Mouse (Mus musculus) adrenal gland, adult 18-20 months (tissue): ENCODE results near the gene Mgme1. TPM values are rescaled to one million over a fixed set of nuclear protein-coding genes. Genes with fewer than 3 reads are reported as not detected.
A peak's percentile ranks its signal among the peaks of the same experiment; 100 is the strongest.

Source experiments
- DNase-seq, 2 experiments: peaks; one replicate each; pipeline ENCODE4 v3.0.0; 2021 to 2022; ENCODE audit warnings: low spot score in 2 of 2
- total RNA-seq, 2 experiments: library from RNA; stranded (reverse); gene quantifications; 1 replicate in 1 of 2; 2 replicates in 1 of 2; pipeline ENCODE4 v1.2.3; 2021

Gene Mgme1
- total RNA-seq, 2 experiments from 2014 or later: 23.2 to 23.7 TPM

DNA sequence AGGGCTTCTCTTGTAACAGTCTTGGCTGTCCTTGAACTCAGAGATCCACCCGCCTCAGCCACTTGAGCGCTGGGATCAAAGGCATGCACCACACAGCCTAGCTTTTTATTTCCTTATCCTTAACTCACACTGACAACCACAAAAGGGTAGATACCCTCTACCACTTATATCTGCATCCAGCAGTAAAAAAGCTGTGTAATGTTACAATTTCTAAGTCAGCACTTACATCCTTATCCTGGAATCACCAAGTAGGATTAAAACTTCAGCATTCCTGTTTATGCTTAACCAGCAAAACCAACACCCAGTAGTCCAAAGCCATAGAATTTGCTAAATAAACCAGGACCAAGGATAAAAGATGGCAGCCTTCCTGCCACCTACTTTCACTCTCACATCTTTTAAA lies 7.6 kb upstream of the Mgme1 start:
- DNase-seq: no peak

DNA sequence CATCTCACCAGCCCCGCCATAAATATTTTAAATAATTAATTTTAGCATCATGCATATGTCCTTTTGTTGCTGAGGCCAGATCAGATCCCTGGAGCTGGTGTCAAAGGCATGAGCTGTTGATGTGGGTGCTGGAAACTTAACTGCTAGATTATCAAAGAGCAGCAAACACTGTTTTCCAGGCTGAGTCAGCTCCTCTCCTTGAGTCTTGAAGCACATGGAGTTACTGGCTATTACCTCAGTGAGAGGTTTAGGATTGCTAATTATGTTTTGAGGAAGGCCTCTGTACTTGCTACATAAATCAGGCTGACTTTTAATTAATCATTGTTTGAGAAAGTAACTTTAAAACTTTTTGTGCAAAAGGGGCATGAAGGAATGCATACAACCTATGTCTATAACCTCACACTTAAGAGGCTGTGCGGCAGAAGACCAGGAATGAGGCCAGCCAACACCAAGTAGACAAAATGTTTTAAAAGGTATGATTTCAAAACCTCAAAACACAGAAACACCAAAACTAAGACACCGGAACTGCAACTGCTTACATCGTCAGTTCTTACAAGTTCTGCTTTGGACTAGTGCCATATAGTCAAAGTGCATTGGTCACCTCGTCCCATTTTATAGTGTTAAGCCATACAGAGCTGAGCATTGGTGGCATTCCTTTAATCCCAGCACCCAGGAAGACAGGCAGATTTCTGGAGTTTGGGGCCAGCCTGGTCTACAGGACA lies 5.9 kb upstream of the Mgme1 start:
- no peak for DNase-seq

DNA sequence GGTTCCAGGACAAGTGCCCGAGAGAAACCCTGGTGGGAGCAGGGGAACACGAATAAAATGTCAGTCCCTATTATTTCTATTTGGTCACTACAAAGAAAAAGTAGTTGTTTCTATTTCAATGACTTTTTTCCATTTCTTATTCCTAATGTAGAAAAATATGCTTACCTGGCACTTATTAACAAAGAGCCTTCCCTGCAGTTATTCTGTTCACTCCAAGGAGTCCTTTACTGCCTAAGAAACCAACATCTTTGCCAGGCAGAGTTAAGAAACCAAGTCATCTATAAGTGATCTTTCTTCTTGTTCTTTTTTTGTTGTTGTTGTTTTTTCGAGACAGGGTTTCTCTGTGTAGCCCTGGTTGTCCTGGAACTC lies 5.4 kb upstream of the Mgme1 start:
- DNase-seq: no peak

DNA sequence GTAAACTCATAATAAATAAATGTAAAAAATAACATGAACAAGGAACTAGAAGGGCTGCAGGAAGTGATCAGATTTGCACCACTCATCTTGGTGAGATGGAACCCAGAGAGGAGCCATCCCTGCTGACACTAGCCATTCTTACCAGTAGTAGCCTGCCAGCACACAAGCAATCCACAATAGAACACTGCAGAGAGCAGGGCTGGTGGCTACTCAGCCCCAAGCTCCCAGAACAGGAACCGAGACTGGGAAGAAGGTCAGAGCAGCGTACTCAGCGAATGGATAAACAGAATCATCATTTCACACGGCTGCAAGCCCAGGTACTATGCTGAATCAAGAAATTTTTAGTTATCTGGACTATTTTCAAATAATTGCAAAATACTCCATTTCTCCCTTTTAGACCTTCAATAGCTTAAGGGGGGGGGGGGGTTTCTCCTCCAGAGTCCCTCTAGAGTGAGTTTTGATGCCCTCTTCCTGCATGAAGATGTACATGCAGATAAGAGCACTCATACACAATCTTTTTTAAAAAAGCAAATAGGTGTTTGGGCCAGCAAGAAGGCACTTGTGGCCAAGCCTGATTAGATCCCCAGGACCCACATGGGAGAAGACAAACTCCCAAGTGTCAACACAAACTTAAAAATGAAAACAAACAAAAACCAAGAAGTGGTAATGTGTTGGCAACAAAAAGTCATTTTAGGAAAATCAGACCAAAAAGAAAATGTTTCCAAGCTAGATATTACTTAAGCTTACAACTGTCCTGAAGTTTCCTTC lies 4.4 kb upstream of the Mgme1 start:
- no peak for DNase-seq

DNA sequence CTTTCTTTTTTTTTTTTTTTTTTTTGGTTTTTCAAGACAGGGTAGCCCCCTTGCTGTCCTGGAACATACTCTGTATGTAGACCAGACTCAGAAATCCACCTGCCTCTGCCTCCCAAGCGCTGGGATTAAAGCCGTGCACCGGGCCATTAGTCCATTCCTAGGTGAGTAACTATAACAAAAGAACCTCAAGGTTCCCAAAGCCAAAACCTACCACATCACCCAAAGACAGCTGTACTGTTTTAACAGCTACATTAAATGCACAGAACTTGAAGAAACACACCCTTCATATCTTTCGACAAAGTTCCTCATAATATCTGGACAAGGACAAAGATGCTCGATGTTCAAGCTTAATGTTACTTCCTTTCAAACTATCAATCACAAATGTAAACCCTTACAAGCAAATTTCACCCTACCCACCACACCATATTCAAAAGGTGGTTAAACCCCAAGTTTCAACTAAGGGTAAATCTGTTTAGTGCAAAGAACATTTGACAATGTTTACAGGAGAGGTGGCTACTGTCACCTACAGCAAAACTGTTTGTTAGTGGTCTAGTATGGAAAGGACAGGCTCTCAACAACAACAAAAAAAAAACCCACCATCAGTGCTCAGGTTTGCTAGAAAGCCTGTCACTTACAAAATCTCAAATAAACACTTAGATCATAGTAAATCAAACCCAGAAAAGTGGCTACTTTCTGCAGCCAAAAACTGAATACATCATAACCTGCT lies 3.3 kb upstream of the Mgme1 start:
- no peak for DNase-seq

DNA sequence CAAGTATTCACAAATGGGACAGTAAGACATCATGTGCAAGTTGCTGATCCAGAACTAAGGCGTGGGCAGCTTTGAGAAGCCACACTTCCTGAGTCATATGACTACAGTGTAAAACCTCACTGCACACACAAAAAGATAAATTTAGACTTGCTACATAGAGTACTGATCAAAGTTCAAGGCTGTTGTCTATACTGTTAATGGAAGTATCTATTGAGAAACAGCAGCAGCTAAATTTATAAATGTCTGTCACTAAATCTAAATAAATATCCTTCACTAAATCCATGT lies 2.8 kb upstream of the Mgme1 start:
- DNase-seq: no peak

DNA sequence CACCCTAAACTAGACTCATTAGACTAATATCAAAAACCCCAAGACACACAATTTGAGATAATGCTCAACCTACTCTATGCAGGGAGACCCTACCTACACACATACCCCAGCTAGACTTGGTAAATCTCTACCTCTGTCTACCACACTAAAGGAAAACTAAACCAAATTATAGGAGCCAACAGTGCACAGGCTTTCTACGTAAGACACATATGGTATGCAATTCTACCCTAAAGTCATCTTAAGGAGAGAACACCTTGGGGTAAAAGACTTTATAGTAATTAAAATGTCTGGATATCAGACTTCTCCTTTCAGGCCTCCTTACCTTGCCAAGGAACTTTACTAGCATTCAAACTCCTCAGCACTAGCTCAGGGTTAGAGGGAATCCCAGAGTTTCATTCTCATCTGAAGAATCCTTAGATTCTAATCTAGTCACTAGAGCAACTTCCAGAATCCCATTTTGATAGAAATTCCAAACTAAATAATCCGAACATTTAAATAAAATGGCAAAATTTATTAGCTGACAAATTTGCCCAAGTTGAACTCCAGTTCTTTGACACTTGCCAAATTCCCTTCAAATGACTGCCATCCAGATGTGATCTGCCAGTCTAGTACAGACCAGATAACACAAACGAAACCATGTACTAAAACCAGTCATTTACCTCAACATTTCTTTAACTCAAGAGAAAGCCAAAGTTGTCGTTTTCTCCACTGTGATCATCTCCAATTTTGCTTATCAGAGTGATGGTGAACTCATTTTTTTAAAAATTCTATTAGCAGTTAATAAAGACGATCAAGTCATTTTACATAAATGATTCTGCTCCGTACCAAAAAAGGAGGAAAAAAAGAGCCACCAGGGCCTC lies 1.8 kb upstream of the Mgme1 start:
- DNase-seq: no peak

DNA sequence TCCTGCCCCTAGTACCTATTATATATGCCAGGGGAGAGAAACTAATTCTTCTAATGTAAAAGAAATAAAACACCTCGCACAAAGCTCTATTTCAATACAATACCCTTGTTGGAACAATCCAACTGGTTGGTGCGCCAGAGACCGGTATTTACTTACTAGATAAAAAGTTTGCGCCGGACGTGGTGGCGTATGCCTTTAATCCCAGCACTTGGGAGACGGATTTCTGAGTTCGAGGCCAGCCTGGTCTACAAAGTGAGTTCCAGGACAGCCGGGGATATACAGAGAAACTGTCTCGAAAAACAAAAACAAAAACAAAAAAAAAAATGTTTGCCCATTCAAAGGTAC lies 1.2 kb upstream of the Mgme1 start:
- no peak for DNase-seq

DNA sequence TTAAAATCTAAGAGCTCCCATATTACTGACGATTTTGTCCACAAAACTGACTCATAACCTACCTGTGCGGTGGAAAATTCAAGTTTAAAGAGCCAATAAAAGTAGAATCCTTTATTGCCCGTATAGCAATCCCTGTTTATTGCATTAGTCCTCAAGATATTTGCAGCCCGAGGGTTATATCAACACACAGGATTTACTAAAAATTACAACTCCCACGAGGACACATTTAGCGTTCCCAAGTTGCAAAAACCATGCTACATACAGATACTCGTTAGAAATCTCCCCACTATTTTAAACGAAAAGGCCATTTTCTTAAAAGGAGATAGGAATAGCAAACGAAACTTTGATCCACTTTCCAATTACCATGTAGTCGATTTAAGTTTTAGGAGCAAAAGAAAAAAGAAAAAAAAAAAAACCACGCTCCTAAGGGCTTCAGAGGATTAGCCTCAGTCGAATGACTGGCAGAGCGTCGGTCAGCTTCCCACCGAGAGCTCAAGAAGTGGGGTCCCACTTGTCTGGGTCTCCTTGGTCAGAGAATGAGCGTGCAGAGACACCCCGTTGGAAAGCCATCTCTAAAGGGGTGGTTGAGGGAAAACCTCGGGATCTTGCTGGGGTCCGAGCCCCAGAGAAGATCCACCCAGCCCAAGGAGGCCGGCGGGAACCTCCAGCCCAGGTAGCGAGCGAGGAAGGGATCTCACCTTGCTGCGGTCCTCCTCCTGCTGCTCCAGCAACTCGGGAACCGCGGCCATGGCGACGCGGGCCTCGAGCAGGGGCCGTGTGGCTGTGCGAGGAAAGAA lies 586 bp upstream of the Mgme1 start:
- DNase-seq: no peak

DNA sequence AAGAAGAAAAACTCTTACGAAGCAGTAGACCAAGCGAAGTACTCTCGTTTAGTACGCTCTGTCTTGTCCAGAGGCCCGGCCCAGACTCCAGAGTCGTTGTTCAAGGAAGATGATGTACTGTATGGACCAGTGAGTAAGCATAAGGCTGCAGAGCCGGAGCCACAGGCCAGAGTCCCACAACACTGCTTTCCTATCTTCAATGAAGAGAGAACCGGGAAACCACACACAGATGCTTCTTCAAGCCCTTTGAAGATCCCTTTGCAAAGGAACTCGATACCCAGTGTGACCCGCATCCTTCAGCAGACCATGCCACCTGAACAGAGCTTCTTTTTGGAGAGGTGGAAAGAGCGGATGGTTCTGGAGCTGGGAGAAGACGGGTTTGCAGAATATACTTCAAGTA lies 1.6 kb downstream of the Mgme1 start:
- no peak for DNase-seq

DNA sequence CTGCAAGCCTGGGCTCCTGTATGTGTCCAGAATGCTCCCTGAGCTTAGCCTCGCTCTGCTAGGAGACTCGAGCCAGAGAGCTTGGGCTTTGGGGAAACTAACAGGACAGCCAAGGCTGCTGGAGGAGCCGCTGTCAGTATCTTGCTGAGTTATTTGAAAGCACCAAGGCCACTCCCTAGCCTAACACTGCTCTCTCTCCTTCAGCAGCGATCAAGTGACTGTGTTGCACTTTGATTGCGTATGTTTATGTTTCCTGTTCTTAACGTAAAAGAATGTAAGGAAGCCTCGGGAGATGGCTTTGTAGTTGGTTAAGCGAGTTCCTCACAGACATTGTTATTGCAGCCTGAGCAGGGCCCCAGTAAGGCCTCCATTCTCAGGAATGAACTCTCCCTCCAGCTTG lies 4.3 kb downstream of the Mgme1 start:
- DNase-seq: no peak

DNA sequence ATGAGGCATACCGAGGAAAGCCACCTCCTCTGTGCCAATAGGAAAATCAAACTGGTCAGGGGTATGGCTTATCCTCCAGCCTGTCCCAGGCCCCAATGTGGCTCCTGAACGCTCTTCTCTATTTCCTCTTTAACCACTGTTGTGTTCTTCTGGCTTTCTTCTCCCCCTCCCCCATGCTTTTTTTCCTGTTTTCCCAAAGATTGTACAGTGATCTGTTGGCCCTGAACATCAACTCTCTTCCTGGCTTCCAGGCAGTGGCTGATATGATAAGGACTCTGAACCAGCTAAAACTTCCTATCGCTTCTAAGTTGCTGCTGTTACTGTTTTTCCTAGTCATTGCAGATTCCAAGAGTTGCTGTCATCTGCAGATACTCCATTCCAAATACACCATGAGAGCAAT lies 6.4 kb downstream of the Mgme1 start:
- DNase-seq: no peak

DNA sequence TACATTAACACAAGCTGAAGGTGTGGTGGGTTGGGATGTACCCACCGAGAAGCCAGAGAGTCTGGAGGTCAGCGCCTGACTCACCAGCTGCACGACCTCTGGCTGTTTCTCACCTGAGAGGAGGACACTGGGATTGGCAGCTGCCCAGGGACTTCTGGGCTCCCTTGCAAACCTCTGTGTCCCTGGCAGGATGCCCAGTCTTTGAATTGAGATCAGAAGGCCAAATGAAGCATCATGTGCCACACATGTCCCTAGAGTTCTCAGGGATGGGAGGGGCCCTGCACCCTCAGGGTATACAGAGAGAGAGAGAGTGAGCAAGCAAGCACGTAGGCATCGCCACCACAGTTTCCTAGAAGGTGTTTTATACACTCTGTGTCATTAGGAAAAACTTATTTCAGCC lies 9.3 kb downstream of the Mgme1 start:
- DNase-seq: peak; percentile 76 to 84

DNA sequence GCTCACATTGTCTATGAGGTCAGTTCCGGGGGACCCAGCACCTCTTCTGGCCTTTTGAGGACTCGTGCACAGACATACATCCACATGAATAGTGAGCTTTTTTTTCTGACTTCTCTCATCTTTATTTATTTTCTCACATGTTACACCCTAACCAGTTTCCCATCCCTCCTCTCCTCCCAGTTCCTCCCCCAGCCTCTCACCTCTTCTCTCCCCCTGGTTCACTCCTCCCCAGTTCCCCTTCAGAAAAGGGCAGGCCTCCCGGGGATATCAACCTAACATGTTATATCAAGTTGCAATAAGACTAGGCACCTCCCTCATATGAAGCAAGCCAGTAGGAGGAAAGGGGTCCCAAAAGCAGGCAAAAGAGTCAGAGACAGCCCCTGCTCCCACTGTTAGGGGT lies 10.1 kb downstream of the Mgme1 start:
- DNase-seq: no peak

DNA sequence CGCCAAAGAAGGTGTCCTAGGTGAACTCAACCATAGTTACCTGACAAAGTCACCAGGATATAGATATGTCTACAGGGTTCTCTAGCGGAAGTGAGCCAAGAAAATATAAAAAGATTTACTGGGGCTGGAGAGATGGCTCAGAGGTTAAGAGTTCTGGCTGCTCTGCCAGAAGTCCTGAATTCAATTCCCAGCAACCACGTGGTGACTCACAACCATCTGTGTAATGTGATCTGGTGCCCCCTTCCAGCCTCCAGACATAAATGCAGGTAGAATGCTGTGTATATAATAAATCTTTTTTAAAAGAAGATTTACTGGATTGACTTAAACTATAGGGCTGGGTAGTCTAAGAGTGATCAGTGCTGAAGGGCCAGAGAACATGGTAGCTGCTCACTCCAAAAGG lies 11.0 kb downstream of the Mgme1 start:
- DNase-seq: no peak

DNA sequence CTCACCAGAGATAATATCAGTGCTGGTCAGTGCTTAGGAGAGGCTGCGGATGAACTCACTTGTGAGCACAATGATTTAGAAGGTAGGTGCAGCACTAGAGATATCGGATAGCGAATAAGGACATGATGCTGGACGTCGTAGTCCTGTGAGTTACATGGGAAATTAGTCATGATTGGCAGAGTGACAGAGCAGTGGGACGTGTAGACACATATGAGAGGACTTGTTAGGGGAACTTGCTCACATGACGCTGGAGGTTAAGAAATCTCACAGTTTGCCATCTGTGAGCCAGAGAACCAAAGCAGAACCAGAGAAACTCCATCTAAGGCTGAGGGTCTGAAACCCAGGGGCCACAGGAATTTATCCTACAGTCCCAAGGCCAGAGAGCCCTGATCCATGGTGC lies 19.9 kb downstream of the Mgme1 start:
- DNase-seq: no peak

DNA sequence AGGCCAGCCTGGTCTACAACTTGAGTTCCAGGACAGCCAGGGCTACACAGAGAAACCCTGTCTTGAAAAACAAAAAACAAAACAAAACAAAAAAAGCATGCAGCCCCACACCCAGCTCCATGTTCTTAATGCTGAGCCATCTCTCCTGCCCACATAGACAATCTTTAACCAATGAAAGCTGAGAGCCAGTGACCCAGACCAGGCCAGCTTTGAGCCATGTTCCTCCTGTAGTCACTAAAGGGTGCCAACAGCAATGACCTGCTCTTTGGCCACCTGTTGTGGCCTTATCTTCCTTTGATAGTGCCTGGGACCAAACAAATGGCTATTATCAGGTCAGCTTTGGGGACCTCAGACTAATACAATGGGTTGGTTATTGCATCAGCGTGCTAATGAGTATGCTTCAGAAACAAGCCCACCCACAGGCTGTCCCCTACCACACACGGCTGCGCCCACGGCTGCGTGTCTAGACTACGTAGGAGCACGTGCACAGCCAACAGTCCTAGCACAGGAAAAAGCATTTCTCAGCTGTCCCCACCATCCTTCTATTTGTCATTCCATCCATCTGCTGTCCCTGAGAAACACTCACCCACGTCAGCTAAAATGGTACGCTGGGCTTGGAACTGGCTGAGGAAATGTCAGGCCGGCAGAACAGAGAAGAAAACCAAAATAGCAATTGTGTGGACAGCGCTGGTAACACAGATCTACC lies 21.3 kb downstream of the Mgme1 start:
- DNase-seq: no peak

DNA sequence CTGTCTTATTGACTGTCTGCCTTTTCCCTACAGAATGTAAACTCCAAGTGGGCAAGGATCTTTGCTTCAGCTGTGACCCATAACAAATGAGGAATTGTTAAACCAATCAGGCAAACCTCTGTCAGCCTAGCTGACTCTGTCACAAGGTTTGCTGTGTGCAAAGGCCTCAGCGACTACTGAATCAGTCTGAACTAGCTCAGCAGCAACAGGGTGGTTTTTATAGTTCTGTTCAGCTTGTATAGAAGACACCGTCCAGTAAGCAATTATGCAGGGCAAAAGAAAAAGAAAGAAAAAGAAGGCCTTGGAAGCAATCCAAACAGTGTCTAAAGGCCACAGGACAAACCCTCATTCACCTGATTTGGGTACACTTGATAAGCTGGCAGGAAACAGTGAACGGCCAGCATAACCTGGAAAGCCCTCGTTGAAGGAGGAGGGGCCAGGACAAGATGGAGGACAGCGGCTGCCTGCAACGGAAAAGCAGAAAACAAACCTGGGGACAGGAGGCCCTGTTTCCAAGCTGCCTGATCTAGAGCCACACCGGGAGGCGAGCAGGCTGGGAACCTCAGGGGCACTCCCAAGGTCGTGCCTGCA lies 24.8 kb downstream of the Mgme1 start:
- DNase-seq: no peak

DNA sequence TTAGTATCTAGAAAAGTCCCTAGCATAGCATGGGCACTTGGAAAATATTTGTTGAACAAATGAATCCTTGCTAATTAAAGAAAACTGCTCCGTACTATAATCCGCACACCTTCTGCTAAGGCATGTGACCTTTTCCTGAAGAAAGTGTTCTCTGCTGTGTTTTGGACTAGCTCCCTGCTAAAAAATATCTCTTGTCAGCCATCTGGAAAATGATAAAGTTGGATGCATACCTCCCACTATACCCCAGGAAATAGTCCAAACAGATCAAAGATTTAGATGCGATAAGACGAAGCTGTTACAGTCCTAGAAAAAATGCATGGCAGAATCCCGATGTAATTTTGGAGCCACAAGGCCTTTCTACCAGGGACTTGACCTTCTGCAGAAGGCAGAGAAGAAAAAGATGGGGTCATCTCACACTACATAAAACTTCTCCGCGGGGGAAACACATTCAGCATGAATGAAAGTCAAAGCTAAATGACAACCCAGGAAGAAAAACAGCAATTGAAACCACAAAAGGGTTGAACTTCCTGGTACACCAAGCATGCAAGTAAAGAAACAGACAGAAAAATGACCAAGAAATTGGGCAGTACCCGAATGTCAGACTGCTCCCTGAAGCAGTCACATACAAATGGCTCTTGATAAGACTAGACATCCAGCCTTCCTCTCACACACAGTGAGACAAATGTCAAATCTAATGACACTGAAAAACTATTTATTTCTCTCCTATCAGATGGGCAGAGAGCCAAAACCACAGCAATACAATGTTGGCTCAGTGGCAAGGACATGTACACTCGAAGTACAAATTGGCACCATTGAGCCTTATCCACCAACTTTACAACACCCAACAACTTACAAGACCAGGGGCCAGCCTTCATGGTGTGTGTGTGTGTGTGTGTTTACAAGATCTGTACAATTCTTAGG lies 29.5 kb downstream of the Mgme1 start:
- peak in 1 of 2 experiments; percentile 21 for DNase-seq
